Mouse (Mus musculus) right cerebral cortex, postnatal 25 days (tissue): ENCODE results near the gene Gm8298.
"Not testable (repeated sequence)": the region's sequence is repeated elsewhere in the genome, so short reads cannot be mapped to it uniquely, and the experiment has no call there.

ENCODE experiments used
- DNase-seq: peaks from one replicate; pipeline ENCODE4 v3.0.0; 2022

The Gm8298 gene

DNA sequence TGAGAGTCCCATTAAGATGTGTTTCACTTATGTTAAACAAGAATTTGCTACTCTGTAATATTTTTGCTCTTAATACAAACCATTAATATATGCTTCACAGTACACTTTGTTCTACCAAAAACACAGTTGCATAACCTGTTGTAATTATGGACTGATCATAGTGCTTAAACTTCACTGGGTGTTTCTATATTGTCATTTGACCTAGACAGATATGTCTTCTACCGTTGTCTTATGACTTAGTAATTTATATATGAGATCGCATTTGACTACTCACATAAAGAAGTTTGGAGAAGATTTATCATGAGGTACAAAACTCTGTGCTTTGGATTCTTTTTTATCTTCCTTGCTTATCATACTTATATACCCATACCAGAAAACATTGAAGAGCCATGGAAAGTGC lies at the start of gene Gm8298:
Gm8298 (plus strand) TSS at position 301 of the 400 bp plus-strand sequence.
- no peak for DNase-seq

DNA sequence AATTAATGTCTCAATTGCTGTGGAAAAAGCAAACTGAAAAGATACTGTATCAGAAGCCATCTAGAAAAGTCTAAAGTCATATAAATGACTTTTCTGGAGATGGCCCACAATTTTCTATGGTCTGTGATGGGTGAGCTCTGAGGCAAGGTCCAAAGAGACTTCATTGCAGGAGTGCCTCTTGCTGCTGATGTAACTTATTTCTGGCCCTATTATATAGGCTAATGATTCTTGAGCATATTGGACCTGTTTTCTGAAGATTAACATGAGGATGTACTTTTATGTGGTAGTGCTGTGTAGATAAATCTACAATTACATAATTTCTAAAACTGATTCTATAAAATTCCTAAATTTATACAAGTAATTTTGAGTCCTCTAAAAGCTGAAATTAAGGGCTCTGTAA lies 47.7 kb upstream of the Gm8298 start:
- no peak for DNase-seq

DNA sequence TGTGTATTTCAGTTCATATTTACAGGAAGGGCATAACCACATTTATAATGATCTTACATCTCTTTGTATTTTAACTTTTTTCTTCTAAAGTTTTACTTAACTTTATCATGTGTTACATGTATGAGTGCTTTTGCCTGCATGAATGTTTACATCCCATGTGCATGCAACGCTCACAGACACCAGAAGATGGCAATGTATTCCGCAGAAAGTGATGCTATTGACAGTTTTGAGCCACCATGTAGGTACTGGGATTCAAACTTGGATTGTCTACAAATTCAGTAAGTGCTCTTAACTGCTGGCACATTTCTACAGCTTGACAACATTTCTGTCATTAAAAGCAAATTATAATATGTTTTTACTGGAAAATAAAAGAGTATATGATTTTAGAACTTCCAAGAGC lies 9.9 kb downstream of the Gm8298 start:
- no peak for DNase-seq

DNA sequence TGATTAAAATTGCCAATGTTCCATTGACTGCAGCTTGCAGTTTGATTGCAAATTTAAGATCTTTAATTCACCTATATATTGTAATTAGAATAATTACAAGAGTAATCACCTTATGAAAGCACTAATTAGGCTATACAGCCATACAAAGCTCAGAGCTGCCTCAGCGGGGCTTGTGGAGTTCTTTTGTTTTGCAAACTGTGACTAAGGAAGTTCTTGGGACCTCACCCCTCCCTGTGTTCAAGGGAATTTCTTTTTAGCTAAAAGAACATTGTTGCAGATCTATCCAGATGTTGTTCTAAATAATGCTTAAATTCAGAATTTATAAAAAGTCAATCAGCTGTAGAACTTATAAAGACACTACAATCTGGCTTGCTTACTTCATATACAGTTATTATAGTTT lies 16.8 kb downstream of the Gm8298 start:
- not testable (repeated sequence) for DNase-seq

DNA sequence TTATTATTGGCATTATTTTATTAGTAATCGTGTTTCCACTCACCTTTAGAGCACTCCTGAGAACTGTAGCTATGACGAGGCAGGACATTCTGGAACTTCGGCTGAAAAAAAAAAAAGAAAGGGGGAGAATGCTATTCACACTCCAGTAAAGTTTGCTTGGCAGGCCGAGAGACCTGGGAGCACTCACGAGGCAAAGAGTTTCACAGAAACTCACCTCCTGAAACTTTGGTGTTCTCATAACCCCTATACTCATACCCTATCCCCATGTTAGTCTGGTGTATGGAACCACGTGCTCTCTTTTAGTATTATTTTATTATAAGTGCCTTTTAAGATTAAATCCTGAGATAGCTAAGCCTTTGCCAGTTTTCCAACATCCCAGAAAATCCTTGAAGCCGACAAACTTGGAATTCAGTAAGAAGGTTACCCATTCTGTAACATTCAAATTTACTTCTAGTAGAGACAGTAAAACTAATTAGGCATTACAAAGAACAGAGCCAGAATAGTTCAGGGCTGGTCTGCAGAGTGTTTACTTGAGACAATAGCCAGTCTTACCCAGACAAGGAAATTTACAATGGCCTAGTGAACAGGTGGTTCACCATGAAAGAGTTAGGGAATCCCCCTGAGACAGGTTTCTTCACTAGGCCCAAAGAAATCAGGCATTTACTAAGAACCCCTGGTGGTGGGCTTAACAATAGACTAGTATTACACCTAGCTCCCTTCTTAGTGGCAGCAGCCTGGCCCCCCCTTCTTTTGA lies 19.1 kb downstream of the Gm8298 start:
- not testable (repeated sequence) for DNase-seq

DNA sequence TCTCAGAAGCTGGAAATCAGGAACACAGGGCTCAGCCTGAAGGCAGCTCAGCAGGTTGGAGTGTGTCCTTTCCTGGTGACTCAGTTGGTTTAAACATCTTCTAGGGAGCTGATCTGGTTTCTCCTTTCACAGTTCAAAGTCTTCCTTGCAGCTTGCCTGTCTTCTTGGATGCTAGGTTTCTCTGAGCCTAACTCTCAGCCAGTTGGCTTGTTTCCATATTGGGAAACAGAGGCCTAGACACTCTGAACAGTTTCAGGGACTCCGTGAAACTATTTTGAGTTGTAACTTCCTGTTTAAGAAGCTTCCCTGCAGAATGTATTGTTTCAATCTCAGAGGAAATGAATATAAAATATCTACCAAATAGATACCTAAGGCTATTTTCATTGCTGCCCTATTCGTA lies 32.4 kb downstream of the Gm8298 start:
- DNase-seq, result no peak

DNA sequence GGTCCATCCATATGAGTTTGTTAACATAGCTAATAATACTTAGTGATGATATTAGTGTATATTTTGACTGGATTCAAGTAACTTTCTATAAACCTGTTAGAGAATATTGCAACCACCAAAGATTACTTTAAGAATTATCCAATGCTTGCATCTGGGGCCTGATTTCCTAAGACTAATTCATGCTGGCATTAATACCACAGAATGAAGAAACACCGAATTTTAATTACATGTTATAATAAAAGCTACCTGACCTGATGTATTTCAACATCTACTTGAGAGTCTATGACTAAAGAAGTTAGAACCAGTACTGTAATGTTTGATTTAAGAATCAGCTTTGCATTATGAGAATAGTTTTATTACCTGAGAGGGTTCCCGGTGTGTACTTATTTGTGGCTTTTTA lies 64.1 kb downstream of the Gm8298 start, which contains the start of gene C130079G13Rik:
C130079G13Rik (plus strand) TSS at position 301 of the 400 bp plus-strand sequence.
- DNase-seq, result no peak
